Mouse (Mus musculus) neural tube, embryonic 14.5 days (tissue): Measurements from ENCODE around the gene Wars. TPM values are rescaled to one million over a fixed set of nuclear protein-coding genes. Genes with fewer than 3 reads are reported as not detected.

Source experiments
- ATAC-seq: fragments of 200-750 bp; cut with Nextera tagmentation; 2 replicates; pipeline ENCODE4 v1.8.0; 2017; ENCODE audit warnings: low read depth, mild to moderate bottlenecking, moderate TSS enrichment, moderate library complexity
- H3K27ac ChIP-seq: fragments of 300-500 bp; sonication (generic); 2 replicates; pipeline ENCODE4 v1.5.1; 2014; ENCODE audit warnings: low read depth, mild to moderate bottlenecking, control low read depth, low read length, moderate library complexity, mixed read lengths
- H3K27me3 ChIP-seq: fragments of 300-500 bp; sonication (generic); 2 replicates; pipeline ENCODE4 v1.6.1; 2014; ENCODE audit warnings: low read length; ENCODE audit not compliant: control insufficient read depth, insufficient read depth
- H3K36me3 ChIP-seq: fragments of 300-500 bp; sonication (generic); 2 replicates; pipeline ENCODE4 v1.6.1; 2014; ENCODE audit warnings: low read length, mixed read lengths; ENCODE audit not compliant: control insufficient read depth, insufficient read depth
- H3K4me1 ChIP-seq: fragments of 300-500 bp; sonication (generic); 2 replicates; pipeline ENCODE4 v1.6.1; 2014; ENCODE audit warnings: low read length; ENCODE audit not compliant: control insufficient read depth, insufficient read depth
- H3K4me2 ChIP-seq: fragments of 300-500 bp; sonication (generic); 2 replicates; pipeline ENCODE4 v1.6.1; 2014; ENCODE audit warnings: mild to moderate bottlenecking, low read depth, low read length, control low read depth
- H3K4me3 ChIP-seq: fragments of 300-500 bp; sonication (generic); 2 replicates; pipeline ENCODE4 v1.5.1; 2014; ENCODE audit warnings: low read depth, low read length, control low read depth, mixed read lengths
- H3K9ac ChIP-seq: fragments of 300-500 bp; sonication (generic); replicated peaks from 2 replicates; pipeline ENCODE4 v1.6.1; 2014; ENCODE audit warnings: low read depth, mild to moderate bottlenecking, control low read depth, low read length, mixed read lengths
- H3K9me3 ChIP-seq: fragments of 300-500 bp; sonication (generic); 2 replicates; pipeline ENCODE4 v1.6.1; 2016; ENCODE audit warnings: low read length; ENCODE audit not compliant: control insufficient read depth
- WGBS: fragments of 180-500 bp; shearing (Covaris S2); extraction: QIAGEN DNeasy Blood & Tissue Kit; methylation state at CpG from one replicate; pipeline ENCODE4 v1.1.7; 2014; 5-methylcytosine and 5-hydroxymethylcytosine counted together
- polyA plus RNA-seq: library from polyadenylated mRNA; unstranded; fragments of >200 nt; fragmentation: Nextera tagmentation; extraction: Ambion mirVana; gene quantifications from 2 replicates; pipeline ENCODE4 v1.2.1, GENCODE M21; 2014

Gene Wars
- polyA plus RNA-seq, 1 experiment from 2014 or later, result 102 TPM

GRCm38 (mm10) chr12:108901346-108901745, 7.4 kb upstream of the Wars start:
- no peak overlapping the region for H3K27ac ChIP-seq
- 67% methylated on average over 5 of the region's 5 CpGs for WGBS
- no peak for ATAC-seq
- H3K4me2 ChIP-seq, result no peak overlapping the region
- no peak overlapping the region for H3K9ac ChIP-seq
- H3K27me3 ChIP-seq, result no peaks in the 10 kb centered on the region
- H3K36me3 ChIP-seq, result no peaks in the 10 kb centered on the region
- no peak overlapping the region for H3K4me3 ChIP-seq
- H3K9me3 ChIP-seq, result no peaks in the 10 kb centered on the region
- peaks cover 22% of the 10 kb centered on the region for H3K4me1 ChIP-seq

- Histone ChIP-seq H3K9me3 (no peaks in the 10 kb centered on the region), H3K27ac (no peak overlapping the region), H3K36me3 (no peaks in the 10 kb centered on the region), H3K4me1 (peaks cover 12% of the 10 kb centered on the region), H3K9ac (no peak overlapping the region), H3K4me2 (no peak overlapping the region), H3K27me3 (no peaks in the 10 kb centered on the region), H3K4me3 (no peak overlapping the region)
- no peak for ATAC-seq
- 72% methylated on average over 3 of the region's 3 CpGs for WGBS
Observed at GRCm38 (mm10) chr12:108896006-108896405, 2.0 kb upstream of the Wars start.

GRCm38 (mm10) chr12:108894432-108894816, 450 bp upstream of the Wars start:
- H3K4me2 ChIP-seq, result peak overlapping the region; percentile 62
- no peaks in the 10 kb centered on the region for H3K27me3 ChIP-seq
- H3K4me1 ChIP-seq, result peaks cover 12% of the 10 kb centered on the region
- H3K4me3 ChIP-seq, result peak overlapping the region; percentile 75
- ATAC-seq, result peak; percentile 16; the same call in 1 of the 2 replicates
- H3K36me3 ChIP-seq, result 0 out of 2 replicates have a peak, but pooled peaks cover 3% of the 10 kb centered on the region
- peak overlapping the region; percentile 73 for H3K9ac ChIP-seq
- H3K9me3 ChIP-seq, result no peaks in the 10 kb centered on the region
- WGBS, result 4% methylated on average over 7 of the region's 7 CpGs
- H3K27ac ChIP-seq, result 0 out of 2 replicates have a peak overlapping the region, but pooled peaks have one; percentile 24

- Histone ChIP-seq H3K27ac (0 out of 2 replicates have a peak within 1 kb of the TSS, but pooled peaks have one; percentile 24), H3K4me1 (peaks cover 12% of the 10 kb centered on the region), H3K9ac (peak within 1 kb of the TSS; percentile 73), H3K9me3 (no peaks in the 10 kb centered on the region), H3K4me3 (peak within 1 kb of the TSS; percentile 75), H3K27me3 (no peaks in the 10 kb centered on the region), H3K4me2 (peak within 1 kb of the TSS; percentile 94), H3K36me3 (0 out of 2 replicates have a peak, but pooled peaks cover 3% of the 10 kb centered on the region)
- 16% methylated on average over 12 of the region's 12 CpGs for WGBS
- ATAC-seq, result no peak
Observed at GRCm38 (mm10) chr12:108892989-108893714, 822 bp downstream of the Wars start, which contains the start of gene Wdr25. Wdr25 (plus strand) TSS chr12:108893631.

- no peak overlapping the region for H3K9ac ChIP-seq
- no peak overlapping the region for H3K27ac ChIP-seq
- no peaks in the 10 kb centered on the region for H3K9me3 ChIP-seq
- peaks cover 38% of the 10 kb centered on the region for H3K36me3 ChIP-seq
- H3K4me1 ChIP-seq, result peaks cover 7% of the 10 kb centered on the region
- WGBS, result 91% methylated on average over 4 of the region's 4 CpGs
- no peak for ATAC-seq
- no peak overlapping the region for H3K4me2 ChIP-seq
- no peak overlapping the region for H3K4me3 ChIP-seq
- H3K27me3 ChIP-seq, result no peaks in the 10 kb centered on the region
Observed at GRCm38 (mm10) chr12:108888632-108889031, 5.3 kb downstream of the Wars start.

GRCm38 (mm10) chr12:108887077-108887476, 6.9 kb downstream of the Wars start:
- no peak for ATAC-seq
- H3K9me3 ChIP-seq, result no peaks in the 10 kb centered on the region
- no peak overlapping the region for H3K9ac ChIP-seq
- H3K27me3 ChIP-seq, result no peaks in the 10 kb centered on the region
- H3K27ac ChIP-seq, result no peak overlapping the region
- 91% methylated on average over 4 of the region's 4 CpGs for WGBS
- H3K4me3 ChIP-seq, result no peak overlapping the region
- H3K4me2 ChIP-seq, result no peak overlapping the region
- no peaks in the 10 kb centered on the region for H3K4me1 ChIP-seq
- peaks cover 50% of the 10 kb centered on the region for H3K36me3 ChIP-seq

GRCm38 (mm10) chr12:108885906-108886305, 8.1 kb downstream of the Wars start:
- Histone ChIP-seq H3K27ac (no peak overlapping the region), H3K4me2 (no peak overlapping the region), H3K36me3 (peaks cover 56% of the 10 kb centered on the region), H3K9ac (no peak overlapping the region), H3K27me3 (no peaks in the 10 kb centered on the region), H3K9me3 (no peaks in the 10 kb centered on the region), H3K4me1 (no peaks in the 10 kb centered on the region), H3K4me3 (no peak overlapping the region)
- ATAC-seq, result no peak
- 100% methylated on average over 1 of the region's 1 CpGs for WGBS

GRCm38 (mm10) chr12:108882776-108883175, 11.2 kb downstream of the Wars start:
- no peaks in the 10 kb centered on the region for H3K27me3 ChIP-seq
- H3K27ac ChIP-seq, result no peak overlapping the region
- no peak for ATAC-seq
- H3K4me3 ChIP-seq, result no peak overlapping the region
- H3K36me3 ChIP-seq, result peaks cover 62% of the 10 kb centered on the region
- H3K9me3 ChIP-seq, result no peaks in the 10 kb centered on the region
- no peak overlapping the region for H3K4me2 ChIP-seq
- H3K4me1 ChIP-seq, result no peaks in the 10 kb centered on the region
- 94% methylated on average over 8 of the region's 8 CpGs for WGBS
- no peak overlapping the region for H3K9ac ChIP-seq

- Histone ChIP-seq H3K9me3 (no peaks in the 10 kb centered on the region), H3K4me1 (no peaks in the 10 kb centered on the region), H3K9ac (no peak overlapping the region), H3K27ac (no peak overlapping the region), H3K4me2 (no peak overlapping the region), H3K27me3 (no peaks in the 10 kb centered on the region), H3K36me3 (peaks cover 48% of the 10 kb centered on the region), H3K4me3 (no peak overlapping the region)
- no peak for ATAC-seq
- WGBS, result 84% methylated on average over 3 of the region's 3 CpGs
Observed at GRCm38 (mm10) chr12:108881192-108881591, 12.8 kb downstream of the Wars start.
